Mouse (Mus musculus): ENCODE measurements at regions not wholly inside any gene's neighbourhood (a gene's known extent, or its start where the extent isn't known, plus 50 kb on each side); places are given as distances from the start of the nearest gene placed in this dataset.

DNA sequence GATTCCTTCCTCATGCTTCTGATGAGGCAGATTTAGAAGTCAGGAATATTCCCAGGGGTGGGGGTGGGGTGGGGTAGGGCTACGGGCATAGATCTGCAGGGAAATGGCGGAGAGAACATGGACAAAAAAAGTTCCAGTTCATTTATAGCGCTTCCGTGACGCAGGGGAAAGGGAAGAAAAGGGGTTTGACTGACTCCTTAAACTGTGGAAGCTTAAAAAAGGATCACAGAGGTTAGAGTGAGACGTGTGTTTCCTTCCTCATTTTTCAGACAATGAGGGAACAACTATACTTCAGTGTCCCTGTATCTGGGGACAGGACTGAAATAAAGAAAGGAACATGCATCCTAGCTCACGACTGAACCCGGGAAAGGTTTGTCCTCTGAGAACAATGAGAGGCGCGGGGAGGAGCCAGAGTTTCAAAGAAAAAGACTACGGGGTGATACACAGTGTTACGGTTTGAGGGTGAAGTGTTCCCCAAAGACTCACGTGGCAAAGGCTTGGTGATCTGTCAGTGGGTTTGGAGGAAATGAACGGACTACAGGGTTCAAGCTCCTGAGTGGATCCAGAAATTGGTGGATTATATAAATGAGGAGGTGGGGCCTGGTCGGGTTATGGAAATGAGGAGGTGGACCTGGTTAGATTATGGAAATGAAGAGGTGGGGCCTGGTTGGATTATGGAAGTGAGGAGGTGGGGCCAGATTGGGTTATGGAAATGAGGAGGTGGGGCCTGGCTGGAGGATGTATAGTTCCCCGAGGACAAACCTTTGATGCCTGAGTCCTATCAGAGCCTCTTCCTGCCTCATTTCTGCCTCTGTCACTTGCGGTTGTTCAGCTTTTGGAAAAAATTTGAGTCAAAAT is 57.8 kb upstream of the Tmem150c start:
- WGBS: 16% methylated on average over 17 of the region's 17 CpGs
- H3K4me3 ChIP-seq: peak overlapping the region; percentile 41
- H3K36me3 ChIP-seq: no peaks in the 10 kb centered on the region

GRCm38 (mm10) chr5:100213901-100214300 is 54.3 kb upstream of the Tmem150c start:
- H3K27ac ChIP-seq: no peak overlapping the region
- H3K27me3 ChIP-seq (ENCODE audit: insufficient read depth, poor library complexity, severe bottlenecking): no peaks in the 10 kb centered on the region
- no peaks in the 10 kb centered on the region for H3K36me3 ChIP-seq
- 63% methylated on average over 8 of the region's 8 CpGs for WGBS
- H3K4me1 ChIP-seq (replicated peaks): peaks cover 24% of the 10 kb centered on the region
- no peak for DNase-seq (ENCODE audit: low spot score)
- H3K9me3 ChIP-seq: no peaks in the 10 kb centered on the region
- H3K4me3 ChIP-seq: no peak overlapping the region

More for the DNA sequence above, 57.8 kb upstream of the Tmem150c start:
- H3K9me3 ChIP-seq: no peaks in the 10 kb centered on the region
- peaks cover 24% of the 10 kb centered on the region for H3K4me1 ChIP-seq (replicated peaks)
- peak; percentile 42 for DNase-seq (ENCODE audit: low spot score)
- peak overlapping the region; percentile 78 for H3K27ac ChIP-seq
- H3K27me3 ChIP-seq (ENCODE audit: insufficient read depth, poor library complexity, severe bottlenecking): no peaks in the 10 kb centered on the region

DNA sequence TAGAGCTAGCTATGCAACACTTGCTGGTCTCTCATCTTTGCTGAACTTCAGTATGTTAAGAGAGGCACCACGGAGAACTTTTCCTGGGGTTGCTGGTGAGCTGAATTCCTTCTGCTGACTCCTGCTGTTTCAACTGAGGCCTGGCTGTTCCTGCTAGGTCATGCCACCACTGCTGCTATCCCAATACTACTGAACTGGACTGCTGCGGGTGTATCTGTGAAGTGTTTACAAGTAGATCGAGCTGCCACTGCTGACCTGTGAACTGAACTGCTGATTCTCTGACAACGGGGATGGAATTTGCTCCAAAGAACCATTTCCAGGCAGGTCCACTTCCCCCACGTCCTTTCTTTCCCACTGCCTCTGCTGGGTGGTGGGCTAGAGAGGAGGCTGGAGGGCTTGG is 51.1 kb upstream of the Tmem150c start:
- Histone ChIP-seq H3K27me3 (ENCODE audit: insufficient read depth, poor library complexity, severe bottlenecking) (no peaks in the 10 kb centered on the region), H3K4me1 (replicated peaks) (peaks cover 20% of the 10 kb centered on the region), H3K36me3 (no peaks in the 10 kb centered on the region), H3K4me3 (no peak overlapping the region), H3K9me3 (no peaks in the 10 kb centered on the region), H3K27ac (no peak overlapping the region)
- WGBS: 77% methylated on average over 5 of the region's 5 CpGs
- DNase-seq (ENCODE audit: low spot score): no peak

Data from hindbrain, embryonic 10.5 days (tissue).